Mouse (Mus musculus) cerebellum, adult 9-10 months (tissue): ENCODE data around the gene Erc1.

ENCODE experiments used
- DNase-seq: peaks from one replicate; pipeline ENCODE4 v3.0.0; 2022

Erc1 gene

DNA sequence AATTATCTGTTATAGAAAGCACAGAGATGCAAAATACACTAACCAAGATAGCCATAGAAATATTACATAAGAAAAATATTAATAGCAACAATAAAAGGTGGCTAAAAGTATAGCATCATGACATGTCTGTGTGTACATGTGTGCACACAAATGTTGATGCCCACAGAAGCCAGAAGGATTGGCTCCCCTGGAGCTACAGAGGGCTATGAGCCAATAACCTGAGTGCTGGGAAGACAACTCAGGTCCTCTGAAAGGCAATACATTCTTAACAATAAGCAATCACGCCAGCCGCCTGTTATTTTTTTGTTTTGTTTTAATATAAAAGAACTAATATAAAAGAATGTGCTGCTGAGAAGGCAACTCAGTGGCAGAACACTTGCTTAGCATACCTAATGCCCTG, 44.7 kb downstream of the Erc1 start:
- peak; percentile 68 for DNase-seq

DNA sequence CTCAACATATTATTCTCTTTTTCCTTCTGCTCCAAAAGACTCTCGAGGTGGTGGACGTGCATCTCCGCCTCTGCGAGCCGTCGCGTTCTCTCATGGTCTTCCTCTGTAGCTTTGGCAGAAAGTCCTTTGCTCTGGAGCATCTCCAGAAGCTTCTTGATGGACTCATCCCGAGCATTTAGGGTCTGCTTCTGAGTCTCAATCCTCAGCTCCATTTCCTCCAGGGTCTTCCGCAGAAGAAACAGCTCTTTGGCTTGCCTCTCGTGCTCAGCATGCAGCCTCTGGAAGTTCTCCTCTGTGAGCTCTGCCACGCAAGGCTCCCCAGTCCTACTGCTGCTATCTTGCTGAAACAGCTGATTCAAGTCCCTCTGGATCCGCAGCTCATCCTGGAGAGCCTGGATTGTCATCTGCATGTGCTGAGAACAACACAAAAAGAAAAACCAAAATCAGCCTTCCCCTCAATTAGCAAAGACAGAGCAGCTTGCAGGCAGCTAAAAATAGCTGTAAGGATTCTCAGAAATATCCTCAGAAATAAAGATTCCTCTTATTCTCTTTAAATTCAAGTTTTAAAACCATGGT, 51.0 kb downstream of the Erc1 start:
- peak; percentile 60 for DNase-seq

GRCm38 (mm10) chr6:119796291-119796690, 51.7 kb downstream of the Erc1 start:
- DNase-seq: no peak

DNA sequence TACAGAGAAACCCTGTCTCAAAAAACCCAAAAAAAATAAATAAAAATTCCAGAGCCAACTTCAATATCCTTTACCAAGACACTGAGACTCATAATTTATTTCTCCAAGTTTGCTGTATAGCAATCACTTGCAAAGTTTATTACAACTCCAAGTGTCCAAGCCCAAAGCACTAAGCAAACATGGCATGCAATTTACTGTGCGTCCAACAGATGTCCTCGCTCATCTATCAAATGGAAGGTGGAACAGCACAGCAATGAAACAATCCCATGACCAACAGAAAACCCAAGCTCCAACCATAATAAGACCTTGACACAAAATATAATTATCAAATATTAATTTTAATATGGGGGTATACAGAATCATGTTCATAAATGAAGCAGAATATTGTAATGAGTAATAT, 55.4 kb downstream of the Erc1 start:
- DNase-seq: peak; percentile 81

GRCm38 (mm10) chr6:119782416-119782815, 65.6 kb downstream of the Erc1 start:
- no peak for DNase-seq

GRCm38 (mm10) chr6:119781109-119781508, 66.9 kb downstream of the Erc1 start:
- no peak for DNase-seq

GRCm38 (mm10) chr6:119768778-119769177, 79.2 kb downstream of the Erc1 start:
- no peak for DNase-seq

GRCm38 (mm10) chr6:119764355-119764754, 83.6 kb downstream of the Erc1 start:
- DNase-seq: no peak

- DNase-seq: no peak
These were observed 88.1 kb downstream of the Erc1 start for GRCm38 (mm10) chr6:119759866-119760265.

DNA sequence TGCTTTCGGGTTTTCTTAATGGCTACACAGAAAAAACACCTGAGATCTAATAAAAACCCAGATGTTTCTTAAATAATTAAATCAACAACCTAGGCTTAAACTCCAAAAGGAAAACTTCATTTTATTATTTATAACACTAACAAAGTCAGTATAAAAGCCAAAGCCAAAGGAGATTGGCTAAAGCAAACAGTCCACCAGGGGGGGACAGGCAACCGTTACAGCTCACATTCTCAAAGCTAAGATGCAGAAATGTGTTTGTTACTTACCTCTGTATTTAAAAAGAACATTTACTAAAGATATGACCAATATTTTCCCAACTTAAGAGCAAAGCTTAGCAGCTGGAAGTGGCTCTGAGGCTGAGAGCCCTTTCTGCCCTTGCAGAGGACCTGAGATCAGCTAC, 89.5 kb downstream of the Erc1 start:
- no peak for DNase-seq

DNA sequence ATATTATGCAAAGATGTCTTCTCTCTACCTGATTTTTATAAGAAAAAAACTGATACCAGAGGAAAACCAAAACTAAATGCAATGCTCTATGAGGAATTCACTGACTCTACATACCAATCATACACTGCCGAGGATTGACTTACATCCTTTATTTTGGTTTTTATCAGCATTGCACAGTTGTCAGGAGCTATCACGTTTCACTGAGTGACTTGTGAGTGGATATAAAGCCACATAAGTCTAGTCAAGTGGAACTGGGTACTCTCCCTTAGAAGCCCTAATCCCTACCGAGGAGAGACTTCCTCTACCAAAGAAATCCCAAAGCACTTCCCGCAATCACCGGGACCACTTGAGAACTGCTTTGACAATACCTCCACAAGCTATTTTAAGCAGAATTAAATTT, 90.2 kb downstream of the Erc1 start:
- no peak for DNase-seq

- no peak for DNase-seq
These were observed 92.1 kb downstream of the Erc1 start for GRCm38 (mm10) chr6:119755866-119756265.

- DNase-seq: no peak
These were observed 98.8 kb downstream of the Erc1 start for GRCm38 (mm10) chr6:119749093-119749635.

GRCm38 (mm10) chr6:119741861-119742260, 106.1 kb downstream of the Erc1 start:
- no peak for DNase-seq

- no peak for DNase-seq
These were observed 107.4 kb downstream of the Erc1 start for GRCm38 (mm10) chr6:119740541-119740940.

GRCm38 (mm10) chr6:119738638-119739375, 109.2 kb downstream of the Erc1 start:
- no peak for DNase-seq

DNA sequence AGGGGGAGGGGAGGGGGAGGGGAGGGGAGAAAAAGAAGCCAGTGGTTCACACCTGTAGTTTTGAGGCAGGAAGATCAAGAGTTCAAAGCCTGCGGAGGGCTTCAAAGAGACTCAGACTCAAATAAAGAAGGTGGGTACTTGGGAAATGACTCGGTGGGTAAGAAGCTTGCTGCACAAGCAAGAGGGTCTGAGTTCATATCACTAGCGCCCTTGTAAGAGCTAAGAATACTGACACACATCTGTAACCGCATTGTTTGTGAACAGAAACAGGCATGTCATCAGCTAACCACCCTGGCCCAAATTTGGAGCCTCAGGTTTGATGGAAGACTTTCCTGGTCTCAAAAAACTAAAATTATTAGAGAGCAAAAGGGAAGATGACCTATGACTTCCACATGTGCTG, 110.3 kb downstream of the Erc1 start:
- DNase-seq: no peak

- DNase-seq: peak; percentile 41
These were observed 112.0 kb downstream of the Erc1 start for GRCm38 (mm10) chr6:119735937-119736336.

- no peak for DNase-seq
These were observed 116.8 kb downstream of the Erc1 start for GRCm38 (mm10) chr6:119731155-119731554.

DNA sequence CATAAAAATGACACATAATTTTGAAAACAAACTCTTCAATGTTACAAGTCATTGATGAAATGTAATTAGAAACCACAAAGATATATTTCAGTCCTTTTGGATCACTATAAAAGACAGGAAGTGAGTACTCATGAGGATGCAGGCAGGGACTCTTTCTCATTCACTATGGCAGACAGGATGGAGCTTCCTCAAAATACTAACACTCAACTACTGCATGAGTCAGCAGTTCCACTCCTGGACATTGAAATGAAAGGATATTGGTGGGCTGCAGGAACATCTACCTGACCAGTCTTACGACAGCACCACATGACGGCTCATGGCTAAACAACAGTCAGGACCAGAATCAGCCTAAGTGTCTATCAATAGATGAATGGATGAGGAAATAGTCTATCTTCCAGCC, 132.7 kb downstream of the Erc1 start:
- DNase-seq: no peak

- no peak for DNase-seq
These were observed 134.0 kb downstream of the Erc1 start for GRCm38 (mm10) chr6:119713961-119714360.

GRCm38 (mm10) chr6:119712486-119712885, 135.5 kb downstream of the Erc1 start:
- no peak for DNase-seq

DNA sequence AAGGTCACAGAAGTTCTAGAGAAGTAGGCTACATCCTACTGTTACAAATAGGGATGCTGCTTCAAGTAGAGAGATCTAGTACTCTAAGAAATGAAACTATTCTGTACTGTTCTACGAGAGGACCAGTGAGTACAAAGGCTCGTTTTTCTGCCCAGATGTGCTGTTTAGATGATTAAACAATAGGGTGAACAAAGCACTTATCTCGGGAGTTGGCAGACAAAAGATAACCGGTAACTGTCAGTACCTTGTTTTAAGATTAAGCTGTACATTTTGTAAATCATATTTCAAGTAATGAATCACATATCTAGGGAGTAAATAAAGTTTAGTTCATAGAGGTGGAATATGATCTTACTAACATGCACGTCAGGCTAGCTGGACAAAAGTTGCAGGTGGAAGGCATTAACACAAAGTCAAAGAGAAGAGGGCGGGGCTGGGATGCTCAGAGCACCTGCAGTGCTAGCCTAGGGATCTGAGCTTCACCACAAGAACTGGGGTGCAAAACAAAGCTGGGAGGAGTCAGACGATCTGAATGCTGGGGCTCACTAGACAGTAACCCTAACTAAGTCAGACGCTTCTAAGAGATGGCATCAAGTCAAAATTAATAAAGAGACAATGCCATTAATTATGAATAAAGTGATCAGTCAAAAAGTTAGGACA, 136.2 kb downstream of the Erc1 start:
- no peak for DNase-seq

DNA sequence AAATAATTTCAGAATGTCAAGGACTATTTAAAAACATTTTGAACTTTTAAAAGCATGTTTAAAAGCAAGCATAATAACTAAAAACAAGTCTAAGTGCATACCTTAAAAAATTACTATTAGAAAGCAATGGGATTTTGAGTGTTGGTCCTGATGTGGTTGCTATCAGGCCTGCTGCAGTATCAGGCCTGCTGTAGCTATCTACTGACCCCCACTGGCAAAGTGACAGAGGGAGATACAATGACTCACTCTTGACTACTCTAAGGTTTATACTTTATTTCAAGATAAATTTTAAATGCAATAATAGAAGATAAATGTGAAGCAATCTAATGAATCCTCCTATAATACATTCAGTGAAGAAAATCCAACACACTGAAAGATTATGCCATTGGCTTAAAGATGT, 138.4 kb downstream of the Erc1 start:
- DNase-seq: no peak
